22 mouse cellular contexts compared by ENCODE assay signal in the genomic region with DNA sequence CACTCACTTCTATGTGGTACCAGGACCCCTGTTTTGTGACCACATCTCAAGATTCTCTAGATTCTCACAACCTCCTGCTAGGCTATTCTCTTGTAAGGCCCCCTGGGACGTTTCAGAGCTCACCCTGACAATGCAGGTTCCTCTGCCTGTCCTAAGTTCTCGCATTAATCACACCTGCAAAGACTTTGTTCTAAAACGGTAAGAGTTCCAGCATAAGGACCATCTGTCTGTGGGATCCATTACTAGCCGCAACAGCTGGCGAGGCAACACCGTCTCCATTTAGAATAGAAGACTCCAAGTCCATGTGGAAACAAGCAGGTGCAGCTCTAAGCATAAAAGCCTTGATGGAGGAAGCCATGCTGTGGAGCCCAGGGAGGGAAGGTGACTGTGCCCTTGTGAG. TPM values are rescaled to one million over a fixed set of nuclear protein-coding genes. Genes with fewer than 3 reads are reported as not detected.
"Had no signal": no experiment of that assay in that cellular context is flagged by ENCODE, and none has a peak within 500 bp of the region (broad histone marks: within the 10 kb centered on the region; RNA-seq: fewer than 3 reads in every experiment).

No protein-coding gene starts in this region.

- H3K36me3 ChIP-seq: liver, embryonic 15.5 days; lung, embryonic 15.5 days; midbrain, embryonic 15.5 days had no signal

- H3K4me3 ChIP-seq: liver, embryonic 15.5 days; lung, embryonic 15.5 days; megakaryocyte, embryonic 14.5 days; midbrain, embryonic 12.5 days; midbrain, embryonic 15.5 days; neural tube, embryonic 13.5 days; neural tube, embryonic 15.5 days had no signal

- H3K27ac ChIP-seq: liver, embryonic 15.5 days; lung, embryonic 15.5 days; macrophage; midbrain, embryonic 12.5 days; midbrain, embryonic 15.5 days; neural tube, embryonic 13.5 days; neural tube, embryonic 15.5 days had no signal

- ATAC-seq: liver, postnatal 0 days; lung, postnatal 0 days; midbrain, embryonic 15.5 days had no signal

- H3K27me3 ChIP-seq: liver, embryonic 15.5 days; lung, embryonic 15.5 days; megakaryocyte, embryonic 14.5 days; midbrain, embryonic 12.5 days; midbrain, embryonic 15.5 days; neural tube, embryonic 13.5 days; neural tube, embryonic 15.5 days had no signal

- H3K9ac ChIP-seq: liver, embryonic 15.5 days; liver, postnatal 0 days; lung, embryonic 15.5 days; midbrain, embryonic 12.5 days; midbrain, embryonic 15.5 days; neural tube, embryonic 13.5 days; neural tube, embryonic 15.5 days had no signal

- DNase-seq: liver, postnatal 0 days; lung, adult 2 months; lung, postnatal 14 days; lung, postnatal 36 days; retina, postnatal 1 day; right cerebral cortex, adult 18-20 months; right cerebral cortex, postnatal 25 days; right cerebral cortex, postnatal 4 days; spleen, adult 18-20 months; thymus, adult 2 months; thymus, postnatal 25 days; thymus, postnatal 4 days had no signal

- H3K9me3 ChIP-seq: liver, embryonic 15.5 days; lung, embryonic 15.5 days; megakaryocyte, embryonic 14.5 days; midbrain, embryonic 12.5 days; midbrain, embryonic 15.5 days; neural tube, embryonic 13.5 days; neural tube, embryonic 15.5 days had no signal

- H3K4me2 ChIP-seq: liver, embryonic 15.5 days; lung, embryonic 15.5 days; midbrain, embryonic 12.5 days; midbrain, embryonic 15.5 days; neural tube, embryonic 13.5 days; neural tube, embryonic 15.5 days had no signal

- H3K4me1 ChIP-seq: lung, embryonic 15.5 days had no signal

RNA-seq across cellular contexts. Expression of a gene that starts 5.1 kb away (rescaled TPM):
- polyA plus RNA-seq: lung, postnatal 0 days; macrophage; small intestine, adult 2 months had no signal
